Comparison of ENCODE assay signal across 14 mouse cellular contexts in genomic region chr9:97541419-97541818, GRCm38 (mm10).
"Had no signal": no experiment of that assay in that cellular context is flagged by ENCODE, and none has a peak within 500 bp of the region (broad histone marks: within the 10 kb centered on the region; RNA-seq: fewer than 3 reads in every experiment).

No protein-coding gene starts in this region.

- H3K9ac ChIP-seq: limb, embryonic 12.5 days; liver, embryonic 14.5 days had no signal

- H3K4me3 ChIP-seq: limb, embryonic 12.5 days; myocyte had no signal

- H3K27me3 ChIP-seq: limb, embryonic 12.5 days had no signal

- H3K36me3 ChIP-seq: limb, embryonic 12.5 days had no signal

- H3K4me2 ChIP-seq: limb, embryonic 12.5 days had no signal

- H3K4me1 ChIP-seq: limb, embryonic 12.5 days had no signal

- DNase-seq: kidney, adult 9 months; kidney, postnatal 36 days; layer of hippocampus, adult 9-11 months; liver; lung, adult 18-20 months; retina, postnatal 1 day; right cerebral cortex, postnatal 4 days; spleen, adult 18-20 months; thymus, adult 18-20 months; thymus, postnatal 14 days had no signal

- H3K27ac ChIP-seq: kidney, postnatal 0 days; limb, embryonic 12.5 days; liver, embryonic 14.5 days had no signal

- H3K9me3 ChIP-seq: limb, embryonic 12.5 days had no signal
